Mouse (Mus musculus) left cerebral cortex, adult 2 months (tissue): ENCODE results near the gene Epha6. TPM values are rescaled to one million over a fixed set of nuclear protein-coding genes. Genes with fewer than 3 reads are reported as not detected.
"Not testable (repeated sequence)": the region's sequence is repeated elsewhere in the genome, so short reads cannot be mapped to it uniquely, and the experiment has no call there.

Source experiments
- DNase-seq, 2 experiments: peaks; one replicate each; pipeline ENCODE4 v3.0.0; 2021 to 2022; ENCODE audit warnings: low spot score in 2 of 2, mixed read lengths in 1 of 2; ENCODE audit errors: extremely low spot score in 1 of 2
- H3K27ac ChIP-seq: fragments of 200-600 bp; 2 replicates; pipeline ENCODE4 v1.8.1; 2022
- H3K4me3 ChIP-seq: fragments of 200-600 bp; 2 replicates; pipeline ENCODE4 v1.8.1; 2022
- CTCF ChIP-seq: fragments of 200-600 bp; IDR thresholded peaks from 2 replicates; pipeline ENCODE4 v1.8.1; 2022; ENCODE audit warnings: antibody characterized with exemption, mild to moderate bottlenecking, moderate library complexity
- intact Hi-C: fragments of 180-260 bp; cut with DNase I; formaldehyde crosslinking; loops from one replicate; pipeline ENCODE4 v1.15.1; 2025
- total RNA-seq, 2 experiments: library from RNA; stranded (reverse); gene quantifications; 2 replicates each; pipeline ENCODE4 v1.2.3; 2021

Epha6 gene
- total RNA-seq, 2 experiments from 2014 or later, result 74.8 to 84.8 TPM

- Histone ChIP-seq H3K4me3 (no peak overlapping the region), H3K27ac (no peak overlapping the region)
- no peak for TF ChIP-seq CTCF
- intact Hi-C loops, result no loop called here
- DNase-seq, result no peak
Measured at GRCm38 (mm10) chr16:59852689-59853088, 752.6 kb downstream of the Epha6 start.

GRCm38 (mm10) chr16:59846574-59846973 is 758.8 kb downstream of the Epha6 start:
- Histone ChIP-seq H3K4me3 (no peak overlapping the region), H3K27ac (no peak overlapping the region)
- peak; percentile 16 to 29 for DNase-seq
- intact Hi-C loops, result no loop called here
- peak; percentile 59 for TF ChIP-seq CTCF

GRCm38 (mm10) chr16:59836778-59837177 is 768.6 kb downstream of the Epha6 start:
- Histone ChIP-seq H3K4me3 (no peak overlapping the region), H3K27ac (no peak overlapping the region)
- no peak for TF ChIP-seq CTCF
- no peak for DNase-seq
- intact Hi-C loops, result loop anchor here (5.0 kb wide), 1 partner anchor 149 kb away; no protein-coding TSS in a partner anchor

- TF ChIP-seq CTCF, result no peak
- DNase-seq, result no peak
- Histone ChIP-seq H3K4me3 (no peak overlapping the region), H3K27ac (no peak overlapping the region)
- intact Hi-C loops, result loop anchor here (5.0 kb wide), 1 partner anchor 149 kb away; no protein-coding TSS in a partner anchor
Measured at GRCm38 (mm10) chr16:59836304-59836703, 769.0 kb downstream of the Epha6 start.

GRCm38 (mm10) chr16:59832468-59832867 is 772.9 kb downstream of the Epha6 start:
- DNase-seq, result no peak
- Histone ChIP-seq H3K27ac (no peak overlapping the region), H3K4me3 (no peak overlapping the region)
- TF ChIP-seq CTCF, result no peak
- intact Hi-C loops, result no loop called here

GRCm38 (mm10) chr16:59829655-59830054 is 775.7 kb downstream of the Epha6 start:
- no peak overlapping the region for H3K4me3 ChIP-seq
- no peak overlapping the region for H3K27ac ChIP-seq
- intact Hi-C loops, result no loop called here
- no peak for DNase-seq
- no peak for TF ChIP-seq CTCF

GRCm38 (mm10) chr16:59799790-59800189 is 805.5 kb downstream of the Epha6 start:
- H3K27ac ChIP-seq, H3K4me3 ChIP-seq, DNase-seq, intact Hi-C loops: not testable (repeated sequence)

- no peak for DNase-seq
- Histone ChIP-seq H3K4me3 (no peak overlapping the region), H3K27ac (no peak overlapping the region)
- intact Hi-C loops, result no loop called here
- TF ChIP-seq CTCF, result no peak
Measured at GRCm38 (mm10) chr16:59772297-59772696, 833.0 kb downstream of the Epha6 start.

- DNase-seq, result no peak
- no peak overlapping the region for H3K4me3 ChIP-seq
- TF ChIP-seq CTCF, result no peak
- peak overlapping the region; percentile 63; the same call in 1 of the 2 replicates for H3K27ac ChIP-seq
- intact Hi-C loops, result no loop called here
Measured at GRCm38 (mm10) chr16:59770421-59770820, 834.9 kb downstream of the Epha6 start.

- no peak for TF ChIP-seq CTCF
- H3K4me3 ChIP-seq, result no peak overlapping the region
- H3K27ac ChIP-seq, result peak overlapping the region; percentile 63
- DNase-seq, result no peak
- intact Hi-C loops, result no loop called here
Measured at GRCm38 (mm10) chr16:59769936-59770335, 835.4 kb downstream of the Epha6 start.

- TF ChIP-seq CTCF, result no peak
- Histone ChIP-seq H3K4me3 (no peak overlapping the region), H3K27ac (no peak overlapping the region)
- intact Hi-C loops, result no loop called here
- no peak for DNase-seq
Measured at GRCm38 (mm10) chr16:59760875-59761274, 844.5 kb downstream of the Epha6 start.

GRCm38 (mm10) chr16:59750905-59751304 is 854.4 kb downstream of the Epha6 start:
- Histone ChIP-seq H3K27ac (no peak overlapping the region), H3K4me3 (no peak overlapping the region)
- TF ChIP-seq CTCF, result no peak
- intact Hi-C loops, result no loop called here
- no peak for DNase-seq

- no peak for DNase-seq
- Histone ChIP-seq H3K4me3 (no peak overlapping the region), H3K27ac (no peak overlapping the region)
- intact Hi-C loops, result no loop called here
- no peak for TF ChIP-seq CTCF
Measured at GRCm38 (mm10) chr16:59743669-59744068, 861.7 kb downstream of the Epha6 start.

- TF ChIP-seq CTCF, result no peak
- no peak overlapping the region for H3K27ac ChIP-seq
- no peak overlapping the region for H3K4me3 ChIP-seq
- intact Hi-C loops, result no loop called here
- DNase-seq, result no peak
Measured at GRCm38 (mm10) chr16:59715524-59715923, 889.8 kb downstream of the Epha6 start.
